Mouse (Mus musculus) small intestine, adult 2 months (tissue): ENCODE results near the gene Entpd6. TPM values are rescaled to one million over a fixed set of nuclear protein-coding genes. Genes with fewer than 3 reads are reported as not detected.
A peak's percentile ranks its signal among the peaks of the same experiment; 100 is the strongest.

Experiments used
- H3K27ac ChIP-seq: fragments of 200-500 bp; 2 replicates; pipeline ENCODE4 v1.5.1; 2012; ENCODE audit warnings: low read depth, low read length, control low read depth, inconsistent platforms; ENCODE audit not compliant: insufficient read depth
- H3K27me3 ChIP-seq: fragments of 200-500 bp; 2 replicates; pipeline ENCODE4 v1.6.1; 2012; ENCODE audit warnings: mild to moderate bottlenecking, moderate library complexity, low read length, inconsistent platforms; ENCODE audit not compliant: control insufficient read depth, insufficient read depth
- H3K36me3 ChIP-seq: fragments of 200-500 bp; 2 replicates; pipeline ENCODE4 v1.6.1; 2012; ENCODE audit warnings: mild to moderate bottlenecking, low read length, control low read depth, inconsistent platforms; ENCODE audit not compliant: control insufficient read depth, insufficient read depth
- H3K4me1 ChIP-seq: fragments of 200-500 bp; 2 replicates; pipeline ENCODE4 v1.6.1; 2012; ENCODE audit warnings: low read length, inconsistent platforms, mixed read lengths; ENCODE audit not compliant: control insufficient read depth, insufficient read depth, insufficient read length
- H3K4me3 ChIP-seq: fragments of 200-500 bp; 2 replicates; pipeline ENCODE4 v1.5.1; 2012; ENCODE audit warnings: low read depth, mild to moderate bottlenecking, control low read depth, inconsistent platforms, low read length, moderate library complexity
- CTCF ChIP-seq: fragments of 200-500 bp; IDR thresholded peaks from 2 replicates; pipeline ENCODE4 v1.5.1; 2012; ENCODE audit warnings: low read depth, mild to moderate bottlenecking, control low read depth, inconsistent platforms, low read length, moderate library complexity, mixed read lengths; ENCODE audit not compliant: insufficient replicate concordance, insufficient read length; ENCODE audit errors: extremely low read depth
- POLR2A ChIP-seq: fragments of 200-500 bp; IDR thresholded peaks from 2 replicates; pipeline ENCODE4 v1.6.1; 2012; ENCODE audit warnings: low read depth, mild to moderate bottlenecking, control low read depth, inconsistent platforms, low read length, moderate library complexity
- WGBS: fragments of 180-500 bp; shearing (Covaris S2); methylation state at CpG from one replicate; pipeline ENCODE4 v1.1.7; 2018; 5-methylcytosine and 5-hydroxymethylcytosine counted together
- polyA plus RNA-seq: library from polyadenylated mRNA; depleted of rRNA; stranded (reverse); fragments of >200 nt; gene quantifications from 2 replicates; pipeline ENCODE4 v1.2.3, GENCODE M21; 2012; rRNA removed

The Entpd6 gene
- 11.3 and 19.8 TPM in 2 replicates for polyA plus RNA-seq

DNA sequence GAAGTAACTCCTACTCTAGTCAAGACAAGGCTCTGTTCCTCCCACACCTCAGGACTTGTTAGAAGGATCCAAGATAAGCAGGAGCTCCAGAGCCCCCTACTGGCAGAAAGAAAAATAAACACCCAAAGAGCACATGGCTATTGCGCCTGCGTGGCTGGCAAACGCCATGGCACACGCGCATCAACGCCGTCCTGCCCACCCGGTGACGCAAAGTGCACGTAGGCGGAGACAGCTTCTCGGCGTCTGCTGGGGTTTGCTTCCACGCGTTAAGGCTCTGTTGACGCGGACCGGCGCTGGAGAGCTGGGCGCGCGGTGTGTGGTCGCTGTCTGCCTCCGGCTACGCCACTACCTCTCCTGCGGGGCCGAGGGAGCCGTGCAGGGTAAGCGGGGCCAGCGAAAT lies at the start of gene Entpd6:
Entpd6 (plus strand) TSS at position 189 of the 400 bp plus-strand sequence.
- Histone ChIP-seq H3K36me3 (peaks cover 9% of the 10 kb centered on the region; the same call in 1 of the 2 replicates), H3K4me1 (peaks cover 11% of the 10 kb centered on the region; the same call in 1 of the 2 replicates), H3K4me3 (peak within 1 kb of the TSS; percentile 72), H3K27ac (peak within 1 kb of the TSS; percentile 66), H3K27me3 (no peaks in the 10 kb centered on the region)
- under 1% methylated on average over 30 of the region's 30 CpGs for whole genome bisulfite sequencing
- TF ChIP-seq CTCF (peak; percentile 73; the same call in 1 of the 2 replicates), POLR2A (peak; percentile 78)

DNA sequence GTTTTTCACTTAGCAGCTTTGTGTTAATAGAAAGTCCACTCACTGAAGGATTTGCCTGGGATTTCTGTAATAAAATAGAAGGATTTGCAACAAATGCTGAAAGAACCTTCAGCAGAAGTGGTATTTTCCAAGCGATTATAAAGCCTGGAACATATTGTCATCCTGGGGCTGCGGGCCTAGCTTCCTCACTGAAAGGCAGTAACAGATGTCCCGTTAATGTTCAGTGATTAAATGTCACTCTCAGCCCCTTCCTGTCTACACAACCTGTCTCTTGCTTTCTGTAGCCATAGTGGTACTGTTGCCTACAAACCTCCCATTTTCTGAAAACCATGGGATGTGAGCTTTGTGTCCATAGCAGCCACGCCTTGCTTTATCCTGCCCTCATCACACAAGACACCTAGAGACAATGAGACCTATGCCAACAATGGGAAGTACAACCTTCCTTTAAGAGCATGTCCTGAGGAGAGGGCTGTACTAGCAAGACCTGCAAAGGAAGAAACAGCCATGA lies 36.6 kb upstream of the Entpd6 start:
- Histone ChIP-seq H3K4me1 (no peaks in the 10 kb centered on the region), H3K27me3 (no peaks in the 10 kb centered on the region), H3K27ac (no peak overlapping the region), H3K36me3 (no peaks in the 10 kb centered on the region), H3K4me3 (no peak overlapping the region)
- TF ChIP-seq POLR2A (no peak), CTCF (no peak)
- WGBS: 74% methylated on average over 4 of the region's 4 CpGs

DNA sequence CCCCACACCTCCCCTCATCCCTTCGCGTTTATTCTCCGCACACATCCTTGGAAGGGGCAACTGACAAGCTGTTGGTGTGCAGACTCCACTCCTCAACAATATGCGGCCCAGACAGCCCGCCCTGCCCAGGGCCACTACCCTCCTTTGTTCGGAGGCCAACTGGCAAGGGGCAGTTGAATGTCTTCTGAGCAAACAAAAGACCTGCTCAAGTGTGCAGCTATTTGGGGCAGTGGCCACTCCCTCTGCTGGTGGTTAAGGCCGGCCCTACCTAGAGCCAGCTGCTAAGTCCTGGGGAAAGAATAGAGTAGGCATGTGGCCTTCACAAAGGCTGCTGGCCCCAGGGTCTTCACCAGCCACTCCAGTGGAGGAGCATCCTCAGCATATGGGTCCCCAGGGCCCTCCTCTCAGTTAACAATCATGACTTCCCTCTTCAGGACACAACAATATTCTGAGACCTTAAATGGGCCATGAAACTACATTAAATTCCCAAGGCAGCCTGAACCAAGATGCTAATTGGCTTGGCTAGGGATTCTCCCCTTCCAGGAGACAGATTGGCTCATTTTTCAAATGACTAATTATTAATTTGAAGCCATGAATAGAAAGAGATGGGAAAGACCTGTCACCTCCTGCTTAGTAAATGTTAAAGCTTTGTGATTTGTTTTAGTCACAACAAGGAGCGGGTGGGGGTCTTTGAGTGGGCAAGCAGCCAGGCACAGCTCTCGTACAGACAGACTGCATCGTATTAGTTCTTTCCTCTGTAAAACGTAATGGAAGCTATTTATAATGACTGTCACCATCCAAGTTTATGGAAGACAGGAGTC lies 12.9 kb upstream of the Entpd6 start:
- H3K27ac ChIP-seq: no peak overlapping the region
- 65% methylated on average over 11 of the region's 11 CpGs for WGBS
- no peaks in the 10 kb centered on the region for H3K4me1 ChIP-seq
- no peak overlapping the region for H3K4me3 ChIP-seq
- no peaks in the 10 kb centered on the region for H3K36me3 ChIP-seq
- TF ChIP-seq CTCF (no peak), POLR2A (no peak)
- no peaks in the 10 kb centered on the region for H3K27me3 ChIP-seq

DNA sequence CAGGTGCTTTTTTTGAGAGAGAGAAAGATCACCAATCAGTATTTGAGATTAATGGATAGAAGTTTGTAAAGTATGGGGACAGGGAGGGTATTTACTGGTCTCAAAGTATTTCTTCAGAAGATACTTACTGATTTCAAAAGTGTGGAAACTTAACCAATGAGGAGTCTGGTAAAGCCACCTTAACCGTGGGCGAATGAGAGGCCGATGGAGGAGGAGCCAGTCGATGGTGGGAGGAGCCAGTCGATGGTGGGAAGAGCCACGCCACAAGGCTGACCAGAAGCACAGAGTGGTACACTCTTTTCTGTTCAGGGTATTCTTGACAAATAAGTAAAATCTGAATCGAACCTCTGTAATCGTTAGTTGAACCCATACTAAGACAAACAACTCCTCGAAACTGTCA lies 11.0 kb upstream of the Entpd6 start:
- no peak overlapping the region for H3K4me3 ChIP-seq
- H3K4me1 ChIP-seq: no peaks in the 10 kb centered on the region
- TF ChIP-seq POLR2A (no peak), CTCF (no peak)
- no peaks in the 10 kb centered on the region for H3K36me3 ChIP-seq
- WGBS: 67% methylated on average over 9 of the region's 9 CpGs
- H3K27ac ChIP-seq: no peak overlapping the region
- no peaks in the 10 kb centered on the region for H3K27me3 ChIP-seq

DNA sequence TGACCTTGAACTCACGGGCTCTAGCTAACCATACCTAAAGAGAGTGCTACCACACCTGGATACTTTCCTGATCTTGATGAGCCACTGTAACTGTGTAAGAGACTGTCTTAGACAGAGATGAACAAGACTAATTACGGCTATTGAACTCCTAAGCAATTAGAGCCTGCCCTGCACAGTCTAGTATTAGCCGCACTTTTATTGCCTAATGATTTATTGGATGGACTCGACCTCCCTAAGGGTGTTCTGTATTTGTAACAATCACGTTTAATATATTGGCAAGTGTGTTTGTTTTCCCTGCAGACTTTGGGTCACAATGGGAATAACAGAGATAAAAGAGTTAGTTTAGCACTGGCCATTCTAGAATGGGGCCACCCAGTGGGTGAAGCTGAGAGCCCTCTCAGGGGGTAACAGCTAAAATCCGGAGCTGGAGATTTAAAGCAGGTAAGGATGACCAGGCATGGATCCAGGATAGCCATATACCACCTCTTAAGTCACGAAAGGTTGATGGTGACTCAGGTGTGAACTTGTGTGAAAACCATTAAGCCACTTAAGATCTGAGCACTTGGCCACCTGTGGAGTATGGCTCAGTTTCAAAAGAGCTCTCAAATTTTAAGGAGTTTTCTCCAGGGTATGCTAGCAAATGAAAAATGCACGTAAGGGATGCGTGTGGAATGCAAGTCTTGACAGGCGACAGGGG lies 8.5 kb upstream of the Entpd6 start:
- no peak for TF ChIP-seq POLR2A
- no peaks in the 10 kb centered on the region for H3K36me3 ChIP-seq
- peaks cover 6% of the 10 kb centered on the region; the same call in 1 of the 2 replicates for H3K4me1 ChIP-seq
- no peaks in the 10 kb centered on the region for H3K27me3 ChIP-seq
- WGBS: 55% methylated on average over 10 of the region's 10 CpGs
- no peak overlapping the region for H3K4me3 ChIP-seq
- no peak overlapping the region for H3K27ac ChIP-seq

DNA sequence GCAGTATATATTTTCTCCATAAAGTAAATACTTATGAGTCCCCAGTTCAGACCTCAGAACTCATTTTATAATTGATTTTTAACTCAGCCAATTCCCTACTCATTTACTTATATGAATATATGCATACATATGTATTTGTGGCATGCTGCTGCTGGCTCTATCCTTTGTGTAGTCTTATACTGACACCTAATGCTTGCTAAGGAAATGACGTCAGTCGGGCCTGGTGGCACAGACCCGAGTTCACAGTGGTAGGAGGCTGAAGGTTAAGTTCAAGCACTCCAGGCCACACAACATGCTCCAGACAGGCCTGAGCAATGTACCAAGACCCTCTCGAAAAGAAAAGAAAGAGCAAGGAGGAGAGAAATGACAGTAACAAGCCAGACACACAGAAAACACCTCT lies 7.4 kb upstream of the Entpd6 start:
- Histone ChIP-seq H3K36me3 (no peaks in the 10 kb centered on the region), H3K4me1 (peaks cover 6% of the 10 kb centered on the region; the same call in 1 of the 2 replicates), H3K4me3 (no peak overlapping the region), H3K27me3 (no peaks in the 10 kb centered on the region), H3K27ac (no peak overlapping the region)
- 53% methylated on average over 4 of the region's 4 CpGs for WGBS
- TF ChIP-seq CTCF (no peak), POLR2A (no peak)

DNA sequence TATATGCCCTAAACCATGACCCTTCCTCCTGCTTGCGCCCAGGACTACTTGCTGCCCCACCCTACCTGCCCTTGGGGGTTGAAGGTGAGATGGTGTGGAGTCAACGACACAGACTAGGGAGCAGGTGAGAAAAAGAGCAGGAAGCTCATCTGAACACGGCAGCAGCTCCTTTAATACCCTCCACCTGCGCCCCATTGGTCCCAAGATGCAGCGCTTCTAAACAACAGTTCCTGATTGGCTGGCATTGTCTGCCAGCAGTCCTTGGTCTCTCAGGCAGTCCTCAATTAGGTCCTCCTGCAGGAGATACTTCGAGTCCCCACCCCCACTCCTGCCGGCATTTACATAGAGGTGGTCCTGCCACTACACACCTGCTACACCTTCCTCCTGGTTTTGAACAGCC lies 3.8 kb upstream of the Entpd6 start:
- whole genome bisulfite sequencing: 32% methylated on average over 7 of the region's 7 CpGs
- H3K36me3 ChIP-seq: no peaks in the 10 kb centered on the region
- no peak for TF ChIP-seq POLR2A
- TF ChIP-seq CTCF: no peak

More for the DNA sequence above, 3.8 kb upstream of the Entpd6 start:
- Histone ChIP-seq H3K4me3 (peak overlapping the region; percentile 9; the same call in 1 of the 2 replicates), H3K27ac (peak overlapping the region; percentile 27; the same call in 1 of the 2 replicates), H3K27me3 (no peaks in the 10 kb centered on the region), H3K4me1 (peaks cover 6% of the 10 kb centered on the region; the same call in 1 of the 2 replicates)
